Mouse (Mus musculus): ENCODE measurements at regions not wholly inside any gene's neighbourhood (a gene's known extent, or its start where the extent isn't known, plus 50 kb on each side); places are given as distances from the start of the nearest gene placed in this dataset.
"Not testable (repeated sequence)": the region's sequence is repeated elsewhere in the genome, so short reads cannot be mapped to it uniquely, and the experiment has no call there.

- Histone ChIP-seq H3K27me3 (ENCODE audit: control insufficient read depth, insufficient read depth, insufficient read length) (no peaks in the 10 kb centered on the region), H3K4me3 (ENCODE audit: insufficient read depth, poor library complexity, severe bottlenecking) (no peak overlapping the region), H3K79me3 (ENCODE audit: low read depth) (no peaks in the 10 kb centered on the region), H3ac (ENCODE audit: control insufficient read depth, insufficient read length, low read depth) (no peak overlapping the region), H3K79me2 (ENCODE audit: control insufficient read depth, insufficient read depth) (no peaks in the 10 kb centered on the region), H3K36me3 (ENCODE audit: control insufficient read depth, insufficient read depth) (no peaks in the 10 kb centered on the region)
- no peak for TF ChIP-seq USF1 (IDR thresholded peaks at IDR 0.05; ENCODE audit: low read depth)
- TF ChIP-seq MYOD1 (IDR thresholded peaks at IDR 0.05; ENCODE audit: control insufficient read depth, insufficient read length, low read depth) = no peak
Observed at GRCm38 (mm10) chr16:9093593-9093992, 263.7 kb downstream of the 1810013L24Rik start.

GRCm38 (mm10) chr16:9094201-9094600 is 264.3 kb downstream of the 1810013L24Rik start:
- no peaks in the 10 kb centered on the region for H3K36me3 ChIP-seq (ENCODE audit: control insufficient read depth, insufficient read depth)
- TF ChIP-seq CTCF (IDR thresholded peaks at IDR 0.05; ENCODE audit: control insufficient read depth, insufficient read depth, insufficient read length) = no peak
- TF ChIP-seq MYOD1 (IDR thresholded peaks at IDR 0.05; ENCODE audit: control insufficient read depth, insufficient read length, low read depth) = no peak
- TF ChIP-seq CEBPB (IDR thresholded peaks at IDR 0.05; ENCODE audit: low read depth) = no peak
- TF ChIP-seq USF1 (IDR thresholded peaks at IDR 0.05; ENCODE audit: low read depth) = no peak
- TF ChIP-seq MAX (IDR thresholded peaks at IDR 0.05) = no peak
- TF ChIP-seq MYOG (IDR thresholded peaks at IDR 0.05; ENCODE audit: control insufficient read depth, extremely low read depth, insufficient read length) = no peak
- no peak for TF ChIP-seq FOSL1 (IDR thresholded peaks at IDR 0.05; ENCODE audit: insufficient read depth, low read length, poor library complexity, severe bottlenecking)
- no peak overlapping the region for H3ac ChIP-seq (ENCODE audit: control insufficient read depth, insufficient read length, low read depth)
- no peak overlapping the region for H3K4me3 ChIP-seq (ENCODE audit: insufficient read depth, poor library complexity, severe bottlenecking)
- H3K79me2 ChIP-seq (ENCODE audit: control insufficient read depth, insufficient read depth) = no peaks in the 10 kb centered on the region
- H3K27me3 ChIP-seq (ENCODE audit: control insufficient read depth, insufficient read depth, insufficient read length) = no peaks in the 10 kb centered on the region
- no peaks in the 10 kb centered on the region for H3K79me3 ChIP-seq (ENCODE audit: low read depth)

GRCm38 (mm10) chr16:9106211-9106610 is 276.3 kb downstream of the 1810013L24Rik start:
- Histone ChIP-seq H3ac (ENCODE audit: control insufficient read depth, insufficient read length, low read depth) (no peak overlapping the region), H3K4me3 (ENCODE audit: insufficient read depth, poor library complexity, severe bottlenecking) (no peak overlapping the region), H3K79me3 (ENCODE audit: low read depth) (no peaks in the 10 kb centered on the region), H3K36me3 (ENCODE audit: control insufficient read depth, insufficient read depth) (no peaks in the 10 kb centered on the region), H3K79me2 (ENCODE audit: control insufficient read depth, insufficient read depth) (no peaks in the 10 kb centered on the region), H3K27me3 (ENCODE audit: control insufficient read depth, insufficient read depth, insufficient read length) (no peaks in the 10 kb centered on the region)
- TF ChIP-seq FOSL1 (IDR thresholded peaks at IDR 0.05; ENCODE audit: insufficient read depth, low read length, poor library complexity, severe bottlenecking) = no peak
- TF ChIP-seq CEBPB (IDR thresholded peaks at IDR 0.05; ENCODE audit: low read depth) = no peak
- no peak for TF ChIP-seq MYOG (IDR thresholded peaks at IDR 0.05; ENCODE audit: control insufficient read depth, extremely low read depth, insufficient read length)
- no peak for TF ChIP-seq CTCF (IDR thresholded peaks at IDR 0.05; ENCODE audit: control insufficient read depth, insufficient read depth, insufficient read length)
- TF ChIP-seq MYOD1 (IDR thresholded peaks at IDR 0.05; ENCODE audit: control insufficient read depth, insufficient read length, low read depth) = no peak
- TF ChIP-seq MAX (IDR thresholded peaks at IDR 0.05) = no peak
- no peak for TF ChIP-seq USF1 (IDR thresholded peaks at IDR 0.05; ENCODE audit: low read depth)

GRCm38 (mm10) chr16:9106676-9107075 is 276.8 kb downstream of the 1810013L24Rik start:
- not testable (repeated sequence) for H3K36me3 ChIP-seq (ENCODE audit: control insufficient read depth, insufficient read depth); H3ac ChIP-seq (ENCODE audit: control insufficient read depth, insufficient read length, low read depth); H3K79me3 ChIP-seq (ENCODE audit: low read depth); H3K4me3 ChIP-seq (ENCODE audit: insufficient read depth, poor library complexity, severe bottlenecking); H3K27me3 ChIP-seq (ENCODE audit: control insufficient read depth, insufficient read depth, insufficient read length); H3K79me2 ChIP-seq (ENCODE audit: control insufficient read depth, insufficient read depth)

- H3K4me3 ChIP-seq (ENCODE audit: insufficient read depth, poor library complexity, severe bottlenecking) = no peak overlapping the region
- no peaks in the 10 kb centered on the region for H3K36me3 ChIP-seq (ENCODE audit: control insufficient read depth, insufficient read depth)
- no peak for TF ChIP-seq MAX (IDR thresholded peaks at IDR 0.05)
- no peak for TF ChIP-seq USF1 (IDR thresholded peaks at IDR 0.05; ENCODE audit: low read depth)
- TF ChIP-seq CTCF (IDR thresholded peaks at IDR 0.05; ENCODE audit: control insufficient read depth, insufficient read depth, insufficient read length) = no peak
- TF ChIP-seq MYOG (IDR thresholded peaks at IDR 0.05; ENCODE audit: control insufficient read depth, extremely low read depth, insufficient read length) = no peak
- TF ChIP-seq FOSL1 (IDR thresholded peaks at IDR 0.05; ENCODE audit: insufficient read depth, low read length, poor library complexity, severe bottlenecking) = no peak
- no peak for TF ChIP-seq MYOD1 (IDR thresholded peaks at IDR 0.05; ENCODE audit: control insufficient read depth, insufficient read length, low read depth)
- TF ChIP-seq CEBPB (IDR thresholded peaks at IDR 0.05; ENCODE audit: low read depth) = no peak
- no peaks in the 10 kb centered on the region for H3K79me2 ChIP-seq (ENCODE audit: control insufficient read depth, insufficient read depth)
- no peaks in the 10 kb centered on the region for H3K27me3 ChIP-seq (ENCODE audit: control insufficient read depth, insufficient read depth, insufficient read length)
- H3ac ChIP-seq (ENCODE audit: control insufficient read depth, insufficient read length, low read depth) = no peak overlapping the region
- no peaks in the 10 kb centered on the region for H3K79me3 ChIP-seq (ENCODE audit: low read depth)
Observed at GRCm38 (mm10) chr16:9113801-9114200, 283.9 kb downstream of the 1810013L24Rik start.

- no peak for TF ChIP-seq CEBPB (IDR thresholded peaks at IDR 0.05; ENCODE audit: low read depth)
- no peak for TF ChIP-seq CTCF (IDR thresholded peaks at IDR 0.05; ENCODE audit: control insufficient read depth, insufficient read depth, insufficient read length)
- TF ChIP-seq MYOD1 (IDR thresholded peaks at IDR 0.05; ENCODE audit: control insufficient read depth, insufficient read length, low read depth) = no peak
- TF ChIP-seq MAX (IDR thresholded peaks at IDR 0.05) = no peak
- no peak for TF ChIP-seq FOSL1 (IDR thresholded peaks at IDR 0.05; ENCODE audit: insufficient read depth, low read length, poor library complexity, severe bottlenecking)
- TF ChIP-seq MYOG (IDR thresholded peaks at IDR 0.05; ENCODE audit: control insufficient read depth, extremely low read depth, insufficient read length) = no peak
- TF ChIP-seq USF1 (IDR thresholded peaks at IDR 0.05; ENCODE audit: low read depth) = no peak
- no peak overlapping the region for H3ac ChIP-seq (ENCODE audit: control insufficient read depth, insufficient read length, low read depth)
- H3K4me3 ChIP-seq (ENCODE audit: insufficient read depth, poor library complexity, severe bottlenecking) = no peak overlapping the region
- H3K27me3 ChIP-seq (ENCODE audit: control insufficient read depth, insufficient read depth, insufficient read length) = no peaks in the 10 kb centered on the region
- H3K79me2 ChIP-seq (ENCODE audit: control insufficient read depth, insufficient read depth) = no peaks in the 10 kb centered on the region
- H3K79me3 ChIP-seq (ENCODE audit: low read depth) = no peaks in the 10 kb centered on the region
- H3K36me3 ChIP-seq (ENCODE audit: control insufficient read depth, insufficient read depth) = no peaks in the 10 kb centered on the region
Observed at GRCm38 (mm10) chr16:9115548-9115947, 285.6 kb downstream of the 1810013L24Rik start.

Data from C2C12 (cell line).